Mouse (Mus musculus) adrenal gland, postnatal 4 days (tissue): ENCODE results near the gene Yif1a. TPM values are rescaled to one million over a fixed set of nuclear protein-coding genes. Genes with fewer than 3 reads are reported as not detected.

Experiments
- DNase-seq, 2 experiments: peaks; one replicate each; pipeline ENCODE4 v3.0.0; 2021 to 2022; ENCODE audit warnings: low spot score in 2 of 2, mixed read lengths in 2 of 2
- total RNA-seq, 2 experiments: library from RNA; stranded (reverse); gene quantifications; 2 replicates each; pipeline ENCODE4 v1.2.3; 2021

The Yif1a gene
- total RNA-seq, 2 experiments from 2014 or later, result 68.4 to 72.5 TPM

DNA sequence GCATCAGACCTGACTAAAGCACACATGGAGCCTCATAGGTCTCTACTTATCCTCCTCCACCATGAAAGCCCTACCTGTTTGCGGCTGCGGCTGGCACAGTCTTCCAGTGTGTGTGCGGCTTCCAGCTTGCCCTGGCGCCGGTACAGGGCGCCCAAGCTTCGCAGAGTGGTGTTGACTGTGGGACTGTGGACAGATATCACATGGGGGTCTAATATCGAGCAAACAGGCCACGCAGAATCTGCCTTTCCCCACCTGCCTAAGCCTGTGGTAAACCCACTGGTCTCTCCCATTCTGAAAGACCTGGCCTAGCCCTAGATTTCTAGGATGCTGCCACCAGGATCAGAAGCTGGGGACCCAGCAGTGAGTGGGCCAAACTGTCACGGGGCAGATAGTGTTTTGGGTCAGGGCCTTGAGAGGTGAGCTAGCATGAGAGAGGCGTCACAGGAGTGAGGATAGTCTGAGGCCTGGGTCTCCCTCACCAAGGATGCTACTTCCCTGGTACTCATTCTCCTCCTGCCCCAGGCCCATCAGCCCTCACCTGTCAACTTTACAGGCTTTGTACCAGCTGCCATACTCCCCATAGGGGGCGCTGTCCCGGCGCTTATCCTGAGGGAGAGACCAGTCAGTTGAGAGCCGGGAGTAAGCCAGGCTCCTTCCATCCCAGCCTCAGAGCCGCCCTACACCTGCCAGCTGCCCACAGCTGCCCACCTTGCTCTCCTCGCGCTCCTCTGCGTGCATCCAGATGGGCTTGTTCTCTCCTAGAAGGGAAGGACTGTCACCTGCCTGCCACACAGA, 21.5 kb downstream of the Yif1a start:
- no peak for DNase-seq

GRCm38 (mm10) chr19:5113783-5114182, 25.4 kb downstream of the Yif1a start:
- DNase-seq, result no peak

GRCm38 (mm10) chr19:5117494-5118383, 29.4 kb downstream of the Yif1a start:
- DNase-seq, result peak; percentile 85 to 88

DNA sequence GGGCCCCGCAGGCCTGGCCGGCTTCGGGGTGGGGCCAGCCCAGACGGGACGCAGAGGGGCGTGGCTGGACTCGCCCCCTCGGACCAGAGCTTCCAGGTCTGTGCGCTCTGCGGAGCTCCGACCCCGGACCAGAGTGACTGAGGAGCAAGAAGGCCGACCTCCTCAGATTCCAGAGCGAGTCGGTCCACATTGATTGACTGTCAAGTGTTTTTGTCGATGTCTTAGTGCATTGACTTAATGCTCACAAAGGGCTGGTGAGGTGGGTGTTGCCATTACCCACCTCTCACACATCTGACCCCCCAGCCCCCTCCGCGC, 30.0 kb downstream of the Yif1a start, which contains the start of gene Klc2:
Gene Klc2 (minus strand): TSS at position 177 of the 315 bp plus-strand sequence.
- no peak for DNase-seq

GRCm38 (mm10) chr19:5122492-5122891, 34.2 kb downstream of the Yif1a start:
- DNase-seq, result no peak

DNA sequence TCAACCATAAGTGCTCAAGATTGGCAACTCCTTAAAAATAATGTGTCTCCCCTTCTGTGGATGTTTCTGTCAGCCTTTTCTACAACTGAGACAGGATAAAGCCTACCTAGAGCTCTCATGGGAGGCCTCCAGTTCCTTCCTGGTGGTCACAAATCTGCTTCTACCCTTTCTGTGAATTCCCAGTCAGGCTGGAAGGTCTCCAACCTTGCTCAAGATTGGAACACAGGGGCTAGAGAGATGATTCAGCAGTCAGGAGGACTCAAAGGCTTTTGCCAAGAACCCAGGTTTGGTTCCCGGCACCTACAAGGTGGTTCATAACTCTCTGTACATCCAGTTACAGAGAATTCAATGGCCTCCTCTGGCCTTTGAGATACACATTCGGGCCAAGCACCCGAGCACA, 34.9 kb downstream of the Yif1a start:
- DNase-seq, result no peak

GRCm38 (mm10) chr19:5124055-5124614, 35.8 kb downstream of the Yif1a start:
- no peak for DNase-seq

DNA sequence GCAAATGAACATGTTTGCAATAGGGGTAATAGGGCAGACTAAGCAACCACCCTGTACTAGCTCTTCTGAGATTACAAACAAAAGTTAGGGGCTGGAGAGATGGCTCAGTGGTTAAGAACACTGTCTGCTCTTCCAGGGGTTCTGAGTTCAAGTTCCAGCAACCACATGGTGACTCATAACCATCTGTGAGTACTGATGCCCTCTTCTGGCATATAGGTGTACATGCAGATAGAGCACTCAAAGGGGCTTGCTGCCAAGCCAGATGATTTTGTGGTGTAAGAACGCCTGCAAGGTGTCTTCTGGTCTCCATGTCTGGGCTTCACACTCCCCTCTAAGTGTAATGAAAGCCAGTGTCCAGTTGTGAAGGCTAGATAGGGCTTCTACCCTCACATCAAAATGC, 41.4 kb downstream of the Yif1a start:
- DNase-seq, result no peak

- DNase-seq, result no peak
Observed at GRCm38 (mm10) chr19:5131237-5131636, 42.9 kb downstream of the Yif1a start.

DNA sequence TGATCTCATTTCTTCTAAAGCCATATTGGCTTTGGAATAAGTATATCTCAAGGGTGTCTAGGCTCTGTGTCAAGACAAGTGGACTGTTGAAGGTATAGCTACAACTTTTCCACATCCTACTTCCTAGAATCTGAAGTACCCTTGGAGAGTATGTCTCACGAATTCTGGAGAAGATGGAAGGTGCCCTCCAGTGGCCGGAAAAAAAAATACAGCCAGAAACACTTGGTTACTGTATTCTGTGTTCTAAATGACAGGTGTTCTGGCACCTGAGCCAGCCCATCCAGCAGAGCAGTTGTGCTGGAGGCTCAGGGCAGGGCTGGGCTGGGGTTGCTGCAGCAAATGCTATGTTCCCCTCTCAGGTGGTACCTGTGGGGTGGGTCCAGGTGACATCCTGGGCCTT, 51.3 kb downstream of the Yif1a start:
- DNase-seq, result no peak

Other genes starting within 250 kb of the Yif1a start
- gene Ccs, start 249.2 kb upstream of the Yif1a start, total RNA-seq, result 10 to 100 TPM; 87.5 to 98.7 TPM
- gene Ccdc87, start 249.2 kb upstream of the Yif1a start, total RNA-seq, result under 1 TPM in 1 of 2 experiments, not detected in 1; 0.17 TPM
- 100 to 1,000 TPM; 256 to 274 TPM for gene Ctsf, start 233.4 kb upstream of the Yif1a start, total RNA-seq
- gene Actn3, start 210.6 kb upstream of the Yif1a start, total RNA-seq, result 10 to 100 TPM in 1 of 2 experiments, 1 to 10 TPM in 1; 8.5 to 35.5 TPM
- 10 to 100 TPM; 19.5 to 19.7 TPM for gene Zdhhc24, start 209.9 kb upstream of the Yif1a start, total RNA-seq
- 10 to 100 TPM; 13.1 to 15.5 TPM for gene Bbs1, start 181.9 kb upstream of the Yif1a start, total RNA-seq
- 100 to 1,000 TPM; 110 to 113 TPM for gene Dpp3, start 160.3 kb upstream of the Yif1a start, total RNA-seq
- 1 to 10 TPM; 6.7 to 7.3 TPM for gene Peli3, start 145.4 kb upstream of the Yif1a start, total RNA-seq
- 10 to 100 TPM; 58.8 to 68.9 TPM for gene Mrpl11, start 126.4 kb upstream of the Yif1a start, total RNA-seq
- under 1 TPM; 0.71 to 0.78 TPM for gene Npas4, start 98.2 kb upstream of the Yif1a start, total RNA-seq
- gene Slc29a2, start 64.7 kb upstream of the Yif1a start, total RNA-seq, result 1 to 10 TPM; 6.6 to 7.2 TPM
- 10 to 100 TPM; 48.0 to 49.0 TPM for gene B4gat1, start 49.7 kb upstream of the Yif1a start, total RNA-seq
- 1 to 10 TPM; 1.3 to 2.0 TPM for gene AC124502.3, start 49.6 kb upstream of the Yif1a start, total RNA-seq
- 10 to 100 TPM; 29.6 to 35.1 TPM for gene Brms1, start 47.2 kb upstream of the Yif1a start, total RNA-seq
- 1 to 10 TPM; 5.1 TPM for gene Rin1, start 38.1 kb upstream of the Yif1a start, total RNA-seq
- 10 to 100 TPM; 45.8 to 47.6 TPM for gene Cd248, start 20.5 kb upstream of the Yif1a start, total RNA-seq
- 1 to 10 TPM; 3.8 to 4.9 TPM for gene Tmem151a, start 3.0 kb upstream of the Yif1a start, total RNA-seq
- gene Cnih2, start 10.0 kb downstream of the Yif1a start, total RNA-seq, result 10 to 100 TPM; 11.4 to 15.2 TPM
- gene Rab1b, start 18.5 kb downstream of the Yif1a start, total RNA-seq, result 100 to 1,000 TPM; 168 to 173 TPM
- gene Klc2, start 30.0 kb downstream of the Yif1a start, total RNA-seq, result 10 to 100 TPM; 39.5 to 45.3 TPM
- 10 to 100 TPM; 35.0 to 39.4 TPM for gene Pacs1, start 184.6 kb downstream of the Yif1a start, total RNA-seq
- gene Sf3b2, start 206.9 kb downstream of the Yif1a start, total RNA-seq, result 100 to 1,000 TPM; 210 to 224 TPM
- under 1 TPM; 0.45 to 0.67 TPM for gene Gal3st3, start 209.8 kb downstream of the Yif1a start, total RNA-seq
- not detected for gene Catsper1, start 247.2 kb downstream of the Yif1a start, total RNA-seq